30 mouse cellular contexts compared by ENCODE assay signal in genomic region chr10:125990394-125990793, GRCm38 (mm10). TPM values are rescaled to one million over a fixed set of nuclear protein-coding genes. Genes with fewer than 3 reads are reported as not detected.
DNase-seq lines count a peak whose midpoint lies in the region; ATAC-seq and TF ChIP-seq lines count a peak whose summit lies in the region.
"Had no signal": no experiment of that assay in that cellular context is flagged by ENCODE, and none has a peak within 500 bp of the region (broad histone marks: within the 10 kb centered on the region; RNA-seq: fewer than 3 reads in every experiment).

No protein-coding gene starts in this region.

- H3K36me3 ChIP-seq in forebrain, embryonic 14.5 days (ENCODE audit: control insufficient read depth, insufficient read depth, low read length): no peaks in the 10 kb centered on the region
- no peaks in the 10 kb centered on the region for H3K36me3 ChIP-seq in forebrain, postnatal 0 days (ENCODE audit: insufficient read depth)
- peaks cover 5% of the 10 kb centered on the region; the same call in 1 of the 2 replicates for H3K36me3 ChIP-seq in limb, embryonic 11.5 days (ENCODE audit: control insufficient read depth, insufficient read depth, low read length)
- peaks cover 47% of the 10 kb centered on the region for H3K36me3 ChIP-seq in midbrain, embryonic 10.5 days
- H3K36me3 ChIP-seq: G1E; hindbrain, embryonic 13.5 days had no signal

- H3K4me1 ChIP-seq in forebrain, embryonic 14.5 days (ENCODE audit: control insufficient read depth, insufficient read depth, low read length): peaks cover 12% of the 10 kb centered on the region; the same call in 1 of the 2 replicates
- no peaks in the 10 kb centered on the region for H3K4me1 ChIP-seq in forebrain, postnatal 0 days (ENCODE audit: insufficient read depth)
- H3K4me1 ChIP-seq in limb, embryonic 11.5 days (ENCODE audit: control insufficient read depth, insufficient read depth, low read length): peaks cover 31% of the 10 kb centered on the region
- H3K4me1 ChIP-seq in midbrain, embryonic 10.5 days: peaks cover 17% of the 10 kb centered on the region
- H3K4me1 ChIP-seq: neural tube, embryonic 12.5 days had no signal

- no peak for TF ChIP-seq CTCF in forebrain, postnatal 0 days (IDR thresholded peaks at IDR 0.05; ENCODE audit: low read depth)
- TF ChIP-seq CTCF in layer of hippocampus, adult 2 months (conservative IDR thresholded peaks at IDR 0.05): no peak

- H3K9me3 ChIP-seq in forebrain, embryonic 14.5 days (replicated peaks; ENCODE audit: control insufficient read depth, low read length): no peaks in the 10 kb centered on the region
- no peaks in the 10 kb centered on the region for H3K9me3 ChIP-seq in forebrain, postnatal 0 days (ENCODE audit: low read length)
- H3K9me3 ChIP-seq in limb, embryonic 11.5 days (ENCODE audit: control insufficient read depth, low read length): no peaks in the 10 kb centered on the region
- H3K9me3 ChIP-seq in midbrain, embryonic 10.5 days (replicated peaks): no peaks in the 10 kb centered on the region
- H3K9me3 ChIP-seq: embryonic facial prominence, embryonic 15.5 days; forebrain, embryonic 13.5 days; hindbrain, embryonic 13.5 days; lung, embryonic 15.5 days; neural tube, embryonic 12.5 days had no signal

- H3K27me3 ChIP-seq in forebrain, embryonic 14.5 days (replicated peaks; ENCODE audit: control insufficient read depth, insufficient read depth, low read length): 0 out of 2 replicates have a peak, but pooled peaks cover 6% of the 10 kb centered on the region
- no peaks in the 10 kb centered on the region for H3K27me3 ChIP-seq in forebrain, postnatal 0 days (ENCODE audit: insufficient read depth, low read length)
- H3K27me3 ChIP-seq in limb, embryonic 11.5 days (ENCODE audit: control insufficient read depth, insufficient read depth, low read length): no peaks in the 10 kb centered on the region
- H3K27me3 ChIP-seq in midbrain, embryonic 10.5 days (ENCODE audit: low read depth, poor library complexity, severe bottlenecking): no peaks in the 10 kb centered on the region
- H3K27me3 ChIP-seq: embryonic facial prominence, embryonic 15.5 days; hindbrain, embryonic 13.5 days; lung, embryonic 15.5 days; neural tube, embryonic 12.5 days; Patski had no signal

- H3K9ac ChIP-seq in forebrain, embryonic 14.5 days (ENCODE audit: low read length): no peak overlapping the region
- no peak overlapping the region for H3K9ac ChIP-seq in forebrain, postnatal 0 days
- H3K9ac ChIP-seq in limb, embryonic 11.5 days (ENCODE audit: low read length): no peak overlapping the region
- H3K9ac ChIP-seq: embryonic facial prominence, embryonic 15.5 days; forebrain, embryonic 13.5 days; hindbrain, embryonic 13.5 days; lung, embryonic 15.5 days; neural tube, embryonic 12.5 days had no signal

- peak; percentile 60; the same call in 1 of the 2 replicates for ATAC-seq in forebrain, embryonic 14.5 days
- ATAC-seq in forebrain, postnatal 0 days: no peak
- peak; percentile 67 for ATAC-seq in limb, embryonic 11.5 days (ENCODE audit: insufficient number of reproducible peaks, low FRiP score, low TSS enrichment, low read depth)
- ATAC-seq: inflammation-experienced regulatory T-cells, adult 6 months; Patski had no signal

- 18% methylated on average over 5 of the region's 5 CpGs for WGBS in forebrain, embryonic 14.5 days
- 24% methylated on average over 5 of the region's 5 CpGs for WGBS in forebrain, postnatal 0 days
- 23% methylated on average over 5 of the region's 5 CpGs for WGBS in limb, embryonic 11.5 days
- WGBS in midbrain, embryonic 10.5 days: 70% methylated on average over 5 of the region's 5 CpGs

- no peak overlapping the region for H3K4me3 ChIP-seq in forebrain, embryonic 14.5 days (ENCODE audit: low read depth, low read length)
- H3K4me3 ChIP-seq in forebrain, postnatal 0 days (ENCODE audit: low read depth, low read length): no peak overlapping the region
- no peak overlapping the region for H3K4me3 ChIP-seq in layer of hippocampus, adult 2 months
- H3K4me3 ChIP-seq in limb, embryonic 11.5 days (ENCODE audit: low read depth, low read length): no peak overlapping the region
- no peak overlapping the region for H3K4me3 ChIP-seq in midbrain, embryonic 10.5 days
- H3K4me3 ChIP-seq: embryonic facial prominence, embryonic 15.5 days; forebrain, embryonic 13.5 days; hindbrain, embryonic 13.5 days; lung, embryonic 15.5 days; myocyte; neural tube, embryonic 12.5 days had no signal

- no peak overlapping the region for H3K4me2 ChIP-seq in forebrain, embryonic 14.5 days (ENCODE audit: low read length)
- H3K4me2 ChIP-seq in forebrain, postnatal 0 days (ENCODE audit: low read depth): no peak overlapping the region
- no peak overlapping the region for H3K4me2 ChIP-seq in limb, embryonic 11.5 days (ENCODE audit: low read depth, severe bottlenecking)
- H3K4me2 ChIP-seq: embryonic facial prominence, embryonic 15.5 days; forebrain, embryonic 13.5 days; heart, embryonic 11.5 days; hindbrain, embryonic 13.5 days; liver, embryonic 11.5 days; lung, embryonic 15.5 days; midbrain, embryonic 11.5 days; neural tube, embryonic 12.5 days had no signal

- no peak overlapping the region for H3K27ac ChIP-seq in forebrain, embryonic 14.5 days (ENCODE audit: low read depth, low read length)
- no peak overlapping the region for H3K27ac ChIP-seq in forebrain, postnatal 0 days (ENCODE audit: low read depth, low read length)
- H3K27ac ChIP-seq in layer of hippocampus, adult 2 months: peak overlapping the region; percentile 84
- no peak overlapping the region for H3K27ac ChIP-seq in limb, embryonic 11.5 days (replicated peaks; ENCODE audit: low read depth, low read length)
- H3K27ac ChIP-seq in midbrain, embryonic 10.5 days (replicated peaks): no peak overlapping the region
- H3K27ac ChIP-seq: forebrain, embryonic 13.5 days; hindbrain, embryonic 13.5 days; lung, embryonic 15.5 days; neural tube, embryonic 12.5 days had no signal

- peak; percentile 44 for DNase-seq in forebrain, embryonic 14.5 days (ENCODE audit: low spot score)
- DNase-seq in forebrain, postnatal 0 days: no peak
- DNase-seq in layer of hippocampus, adult 2 months (ENCODE audit: low spot score in 2 of 2): no peak
- DNase-seq in layer of hippocampus, adult 9-11 months: no peak
- no peak for DNase-seq in limb, embryonic 11.5 days (ENCODE audit: low spot score)
- no peak for DNase-seq in midbrain, embryonic 10.5 days (ENCODE audit: low spot score)
- no peak for DNase-seq in thymus, postnatal 14 days
- DNase-seq: adrenal gland, postnatal 10 days; cerebellum, adult 11-12 months; cerebellum, adult 9-11 months; gastrocnemius, postnatal 25 days; heart, adult 18-20 months; heart, postnatal 4 days; kidney, adult 11 months; right cerebral cortex, adult 18-20 months; right cerebral cortex, postnatal 4 days; thymus, adult 18-20 months; thymus, postnatal 36 days had no signal

RNA-seq across cellular contexts. Expression of gene Lrig3, which starts 24.4 kb away (rescaled TPM):
- polyA plus RNA-seq in forebrain, embryonic 14.5 days (2014; fragmentation: Nextera tagmentation; extraction: Ambion mirVana): 2.1 and 2.5 TPM in 2 replicates
- 2.8 and 5.2 TPM in 2 replicates for total RNA-seq in forebrain, postnatal 0 days (2014; rRNA removed)
- polyA plus RNA-seq in forebrain, postnatal 0 days (2015; fragmentation: Nextera tagmentation; extraction: Ambion mirVana): 1.6 and 1.7 TPM in 2 replicates
- total RNA-seq in layer of hippocampus, adult 2 months (2021): 1 to 10 TPM; 3.5 to 3.6 TPM
- 57.1 and 59.3 TPM in 2 replicates for polyA plus RNA-seq in limb, embryonic 11.5 days (2014; fragmentation: Nextera tagmentation; extraction: Ambion mirVana)
- 9.8 and 11.1 TPM in 2 replicates for polyA plus RNA-seq in midbrain, embryonic 10.5 days (2016; fragmentation: Nextera tagmentation; extraction: Ambion mirVana)
- polyA plus RNA-seq: G1E; inflammation-experienced regulatory T-cells, adult 6 months had no signal
